Mouse (Mus musculus) intestine, embryonic 14.5 days (tissue): ENCODE measurements around the gene Ppia. TPM values are rescaled to one million over a fixed set of nuclear protein-coding genes. Genes with fewer than 3 reads are reported as not detected.

Experiments used
- ATAC-seq: fragments of 200-750 bp; cut with Nextera tagmentation; replicated peaks from 2 replicates; pipeline ENCODE4 v1.8.0; 2017; ENCODE audit warnings: low read depth, moderate number of reproducible peaks, moderate TSS enrichment, moderate library complexity; ENCODE audit not compliant: low FRiP score, low TSS enrichment
- DNase-seq: peaks from one replicate; pipeline ENCODE4 v3.0.0-alpha.2; 2018; ENCODE audit warnings: low spot score
- H3K27ac ChIP-seq: fragments of 300-500 bp; sonication (generic); 2 replicates; pipeline ENCODE4 v1.5.1; 2014; ENCODE audit warnings: low read depth, mild to moderate bottlenecking, control low read depth
- H3K27me3 ChIP-seq: fragments of 300-500 bp; sonication (generic); replicated peaks from 2 replicates; pipeline ENCODE4 v1.6.1; 2014; ENCODE audit warnings: low read length, control low read depth; ENCODE audit not compliant: control insufficient read depth, insufficient read depth
- H3K36me3 ChIP-seq: fragments of 300-500 bp; sonication (generic); 2 replicates; pipeline ENCODE4 v1.6.1; 2014; ENCODE audit warnings: low read length, control low read depth; ENCODE audit not compliant: control insufficient read depth, insufficient read depth
- H3K4me1 ChIP-seq: fragments of 300-500 bp; sonication (generic); replicated peaks from 2 replicates; pipeline ENCODE4 v1.6.1; 2014; ENCODE audit warnings: low read length, control low read depth, mixed read lengths; ENCODE audit not compliant: control insufficient read depth, insufficient read depth
- H3K4me2 ChIP-seq: fragments of 300-500 bp; sonication (generic); 2 replicates; pipeline ENCODE4 v1.6.1; 2014; ENCODE audit warnings: low read length
- H3K4me3 ChIP-seq: fragments of 300-500 bp; sonication (generic); 2 replicates; pipeline ENCODE4 v1.5.1; 2014; ENCODE audit warnings: low read depth, low read length, control low read depth, mixed read lengths
- H3K9ac ChIP-seq: fragments of 300-500 bp; sonication (generic); 2 replicates; pipeline ENCODE4 v1.6.1; 2014; ENCODE audit warnings: mild to moderate bottlenecking, low read length
- H3K9me3 ChIP-seq: fragments of 300-500 bp; sonication (generic); 2 replicates; pipeline ENCODE4 v1.6.1; 2016; ENCODE audit warnings: low read length, control low read depth; ENCODE audit not compliant: control insufficient read depth
- whole genome bisulfite sequencing: fragments of 180-500 bp; shearing (Covaris S2); extraction: QIAGEN DNeasy Blood & Tissue Kit; methylation state at CpG from one replicate; pipeline ENCODE4 v1.1.7; 2014; 5-methylcytosine and 5-hydroxymethylcytosine counted together
- microRNA-seq: library from miRNA; unstranded; fragments of <30 nt; microRNA quantifications from one replicate; pipeline ENCODE4, GENCODE M21; 2016
- polyA plus RNA-seq: library from polyadenylated mRNA; unstranded; fragments of >200 nt; fragmentation: Nextera tagmentation; extraction: Ambion mirVana; gene quantifications from 2 replicates; pipeline ENCODE4 v1.2.1, GENCODE M21; 2014

The Ppia gene
- polyA plus RNA-seq, 1 experiment from 2014 or later: 5,694 TPM

- DNase-seq: no peak
- ATAC-seq: no peak
- H3K27me3 ChIP-seq: no peaks in the 10 kb centered on the region
- no peak overlapping the region for H3K4me3 ChIP-seq
- no peaks in the 10 kb centered on the region for H3K9me3 ChIP-seq
- no peak overlapping the region for H3K4me2 ChIP-seq
- 90% methylated on average over 6 of the region's 6 CpGs for WGBS
- H3K9ac ChIP-seq: no peak overlapping the region
- H3K27ac ChIP-seq: no peak overlapping the region
- H3K4me1 ChIP-seq: 0 out of 2 replicates have a peak, but pooled peaks cover 3% of the 10 kb centered on the region
- peaks cover 26% of the 10 kb centered on the region for H3K36me3 ChIP-seq
Observed at GRCm38 (mm10) chr11:6463159-6463837, 48.1 kb downstream of the Ppia start.

- ATAC-seq (0 out of 2 replicates have a peak, but pooled peaks have one; percentile 28), DNase-seq (peak; percentile 81)
- Histone ChIP-seq H3K27me3 (no peaks in the 10 kb centered on the region), H3K9ac (no peak overlapping the region), H3K4me2 (no peak overlapping the region), H3K9me3 (no peaks in the 10 kb centered on the region), H3K4me1 (peaks cover 7% of the 10 kb centered on the region; the same call in 1 of the 2 replicates), H3K36me3 (peaks cover 33% of the 10 kb centered on the region), H3K27ac (no peak overlapping the region), H3K4me3 (no peak overlapping the region)
- 27% methylated on average over 4 of the region's 4 CpGs for whole genome bisulfite sequencing
Observed at GRCm38 (mm10) chr11:6465122-6465521, 49.9 kb downstream of the Ppia start.

GRCm38 (mm10) chr11:6468541-6468940 lies 53.3 kb downstream of the Ppia start:
- Histone ChIP-seq H3K9me3 (no peaks in the 10 kb centered on the region), H3K36me3 (peaks cover 46% of the 10 kb centered on the region), H3K27ac (no peak overlapping the region), H3K27me3 (no peaks in the 10 kb centered on the region), H3K4me3 (no peak overlapping the region), H3K4me1 (peaks cover 28% of the 10 kb centered on the region), H3K9ac (no peak overlapping the region), H3K4me2 (no peak overlapping the region)
- DNase-seq (no peak), ATAC-seq (no peak)
- WGBS: 82% methylated on average over 2 of the region's 2 CpGs

Small RNAs within 50 kb of the gene (microRNA-seq; reads per million reads assigned to microRNA genes)
- 0.76 reads per million for gene Mir7651

Other genes starting within 250 kb of the Ppia start
- 0.50 and 0.54 TPM in 2 replicates for gene A730071L15Rik, start 215.4 kb upstream of the Ppia start, polyA plus RNA-seq
- gene Nudcd3, start 215.0 kb upstream of the Ppia start, polyA plus RNA-seq: 37.8 and 43.3 TPM in 2 replicates
- 1.1 and 1.3 TPM in 2 replicates for gene Npc1l1, start 185.3 kb upstream of the Ppia start, polyA plus RNA-seq
- gene Ddx56, start 147.7 kb upstream of the Ppia start, polyA plus RNA-seq: 111 and 122 TPM in 2 replicates
- gene Tmed4, start 140.6 kb upstream of the Ppia start, polyA plus RNA-seq: 113 and 119 TPM in 2 replicates
- 112 TPM in 2 replicates for gene Ogdh, start 123.8 kb upstream of the Ppia start, polyA plus RNA-seq
- 14.0 and 14.2 TPM in 2 replicates for gene Zmiz2, start 26.4 kb upstream of the Ppia start, polyA plus RNA-seq
- 510 and 552 TPM in 2 replicates for gene H2afv, start 29.0 kb downstream of the Ppia start, polyA plus RNA-seq
- gene Purb, start 60.5 kb downstream of the Ppia start, polyA plus RNA-seq: 25.7 and 26.2 TPM in 2 replicates
- gene Myo1g, start 105.5 kb downstream of the Ppia start, polyA plus RNA-seq: 1.3 TPM in 2 replicates
- 87.0 and 90.6 TPM in 2 replicates for gene Ccm2, start 131.4 kb downstream of the Ppia start, polyA plus RNA-seq
- gene Nacad, start 190.6 kb downstream of the Ppia start, polyA plus RNA-seq: 5.7 and 9.0 TPM in 2 replicates
- 52.1 and 58.0 TPM in 2 replicates for gene Tbrg4, start 210.6 kb downstream of the Ppia start, polyA plus RNA-seq
- not detected in 2 replicates for gene Wap, start 223.2 kb downstream of the Ppia start, polyA plus RNA-seq
- 9.3 and 10.9 TPM in 2 replicates for gene Ramp3, start 243.1 kb downstream of the Ppia start, polyA plus RNA-seq